Mouse (Mus musculus) layer of hippocampus, postnatal 25 days (tissue): ENCODE data around the gene Map9. TPM values are rescaled to one million over a fixed set of nuclear protein-coding genes. Genes with fewer than 3 reads are reported as not detected.
"Not testable (repeated sequence)": the region's sequence is repeated elsewhere in the genome, so short reads cannot be mapped to it uniquely, and the experiment has no call there.

Experiments
- DNase-seq, 2 experiments: peaks; one replicate each; pipeline ENCODE4 v3.0.0; 2022; ENCODE audit warnings: mixed read lengths in 2 of 2, low spot score in 1 of 2; ENCODE audit errors: extremely low spot score in 1 of 2
- total RNA-seq, 2 experiments: library from RNA; stranded (reverse); gene quantifications; 2 replicates each; pipeline ENCODE4 v1.2.3; 2021

The Map9 gene
- total RNA-seq = 10 to 100 TPM; 77.5 to 85.6 TPM

- peak; percentile 86 to 94 for DNase-seq
These were observed at the start of gene Map9 for GRCm38 (mm10) chr3:82357797-82358524. Gene Map9 (plus strand): TSS chr3:82358044.

GRCm38 (mm10) chr3:82315728-82316127, 42.1 kb upstream of the Map9 start:
- no peak for DNase-seq

GRCm38 (mm10) chr3:82326736-82327135, 31.1 kb upstream of the Map9 start:
- not testable (repeated sequence) for DNase-seq

- DNase-seq = no peak
These were observed 25.8 kb upstream of the Map9 start for GRCm38 (mm10) chr3:82332067-82332466.

GRCm38 (mm10) chr3:82332536-82332935, 25.3 kb upstream of the Map9 start:
- no peak for DNase-seq

- DNase-seq = peak; percentile 29 to 64
These were observed 24.5 kb upstream of the Map9 start for GRCm38 (mm10) chr3:82333128-82333969.

GRCm38 (mm10) chr3:82340111-82340510, 17.7 kb upstream of the Map9 start:
- no peak for DNase-seq

- DNase-seq = no peak
These were observed 9.5 kb upstream of the Map9 start for GRCm38 (mm10) chr3:82348277-82348860.

- no peak for DNase-seq
These were observed 7.5 kb upstream of the Map9 start for GRCm38 (mm10) chr3:82350321-82350720.

- DNase-seq = no peak
These were observed 504 bp upstream of the Map9 start for GRCm38 (mm10) chr3:82357340-82357739.

GRCm38 (mm10) chr3:82359036-82359435, 1.2 kb downstream of the Map9 start:
- no peak for DNase-seq

GRCm38 (mm10) chr3:82362452-82362851, 4.6 kb downstream of the Map9 start:
- DNase-seq = no peak

GRCm38 (mm10) chr3:82364505-82364904, 6.7 kb downstream of the Map9 start:
- no peak for DNase-seq

- no peak for DNase-seq
These were observed 7.1 kb downstream of the Map9 start for GRCm38 (mm10) chr3:82364988-82365387.

- DNase-seq = no peak
These were observed 11.4 kb downstream of the Map9 start for GRCm38 (mm10) chr3:82369063-82369860.

- DNase-seq = no peak
These were observed 12.7 kb downstream of the Map9 start for GRCm38 (mm10) chr3:82370439-82371011.

- no peak for DNase-seq
These were observed 19.1 kb downstream of the Map9 start for GRCm38 (mm10) chr3:82376965-82377364.

- DNase-seq = no peak
These were observed 24.5 kb downstream of the Map9 start for GRCm38 (mm10) chr3:82382325-82382724.

- no peak for DNase-seq
These were observed 27.2 kb downstream of the Map9 start for GRCm38 (mm10) chr3:82385091-82385490.

- DNase-seq = no peak
These were observed 48.0 kb downstream of the Map9 start for GRCm38 (mm10) chr3:82405830-82406229.
